Comparison of ENCODE assay signal across 9 mouse cellular contexts in genomic region chr17:35725286-35726232, GRCm38 (mm10). TPM values are rescaled to one million over a fixed set of nuclear protein-coding genes. Genes with fewer than 3 reads are reported as not detected.
DNase-seq lines count a peak whose midpoint lies in the region; ATAC-seq and TF ChIP-seq lines count a peak whose summit lies in the region.
"Had no signal": no experiment of that assay in that cellular context is flagged by ENCODE, and none has a peak within 500 bp of the region (broad histone marks: within the 10 kb centered on the region; RNA-seq: fewer than 3 reads in every experiment).

No protein-coding gene starts in this region.

- ATAC-seq in forebrain, postnatal 0 days: peak; percentile 86
- ATAC-seq in lung, embryonic 15.5 days (ENCODE audit: borderline replicate concordance, extremely low read depth, low FRiP score, low TSS enrichment): peak; percentile 75

- no peak overlapping the region for H3K27ac ChIP-seq in ES-E14 (ENCODE audit: insufficient read depth, low read depth, low read length, poor library complexity, severe bottlenecking)
- no peak overlapping the region for H3K27ac ChIP-seq in cerebellum, adult 2 months (ENCODE audit: insufficient read depth, low read length)
- no peak overlapping the region for H3K27ac ChIP-seq in forebrain, postnatal 0 days (ENCODE audit: low read depth, low read length)
- H3K27ac ChIP-seq in lung, embryonic 15.5 days: peak overlapping the region; percentile 18; the same call in 1 of the 2 replicates

- TF ChIP-seq POLR2A in cerebellum, adult 2 months (IDR thresholded peaks at IDR 0.05; ENCODE audit: borderline replicate concordance, insufficient read depth, low read length): no peak

- peak; percentile 99 for TF ChIP-seq CTCF in cerebellum, adult 2 months (IDR thresholded peaks at IDR 0.05; ENCODE audit: borderline replicate concordance, insufficient read depth, low read depth, low read length)
- peak; percentile 100 for TF ChIP-seq CTCF in forebrain, postnatal 0 days (IDR thresholded peaks at IDR 0.05; ENCODE audit: low read depth)

- in situ Hi-C loops in ES-E14 (cut with MboI; ENCODE audit: low sequenced_read_pairs in 2 of 2, unreplicated experiment in 2 of 2): no loop called here

- H3K9me3 ChIP-seq in ES-E14 (ENCODE audit: control insufficient read depth, insufficient read depth, low read depth, low read length): no peaks in the 10 kb centered on the region
- H3K9me3 ChIP-seq in forebrain, postnatal 0 days (ENCODE audit: low read length): no peaks in the 10 kb centered on the region
- no peaks in the 10 kb centered on the region for H3K9me3 ChIP-seq in lung, embryonic 15.5 days
- H3K9me3 ChIP-seq: megakaryocyte, embryonic 14.5 days had no signal

- H3K27me3 ChIP-seq in cerebellum, adult 2 months (ENCODE audit: control insufficient read depth, insufficient read depth, low read length): no peaks in the 10 kb centered on the region
- H3K27me3 ChIP-seq in forebrain, postnatal 0 days (ENCODE audit: insufficient read depth, low read length): no peaks in the 10 kb centered on the region
- no peaks in the 10 kb centered on the region; the same call in 1 of the 2 replicates for H3K27me3 ChIP-seq in lung, embryonic 15.5 days

- 0 out of 2 replicates have a peak overlapping the region, but pooled peaks have one; percentile 0 for H3K4me2 ChIP-seq in forebrain, postnatal 0 days (ENCODE audit: low read depth)
- peak overlapping the region; percentile 39 for H3K4me2 ChIP-seq in lung, embryonic 15.5 days

- 14% methylated on average over 21 of the region's 21 CpGs for WGBS in cerebellum, adult 2 months
- WGBS in forebrain, postnatal 0 days: 26% methylated on average over 21 of the region's 21 CpGs
- WGBS in lung, embryonic 15.5 days: 19% methylated on average over 21 of the region's 21 CpGs

- peaks cover 10 to 40% of the 10 kb centered on the region in 2 experiments for H3K4me1 ChIP-seq in ES-E14 (ENCODE audit: control insufficient read depth in 2 of 2, insufficient read depth in 2 of 2, low read length in 2 of 2, poor library complexity in 1 of 2)
- no peaks in the 10 kb centered on the region for H3K4me1 ChIP-seq in cerebellum, adult 2 months (ENCODE audit: control insufficient read depth, insufficient read depth, low read length)
- no peaks in the 10 kb centered on the region for H3K4me1 ChIP-seq in forebrain, postnatal 0 days (ENCODE audit: insufficient read depth)
- H3K4me1 ChIP-seq in lung, embryonic 15.5 days: peaks cover 24% of the 10 kb centered on the region

- H3K36me3 ChIP-seq in ES-E14 (ENCODE audit: control insufficient read depth, insufficient read depth, low read length, poor library complexity, severe bottlenecking): no peaks in the 10 kb centered on the region
- no peaks in the 10 kb centered on the region for H3K36me3 ChIP-seq in forebrain, postnatal 0 days (ENCODE audit: insufficient read depth)
- no peaks in the 10 kb centered on the region for H3K36me3 ChIP-seq in lung, embryonic 15.5 days

- H3K9ac ChIP-seq in ES-E14 (ENCODE audit: insufficient read depth, low read depth, low read length, poor library complexity, severe bottlenecking): no peak overlapping the region
- no peak overlapping the region for H3K9ac ChIP-seq in forebrain, postnatal 0 days
- no peak overlapping the region for H3K9ac ChIP-seq in lung, embryonic 15.5 days

- H3K4me3 ChIP-seq in ES-E14 (ENCODE audit: insufficient read depth in 1 of 2, low read depth in 1 of 2, low read length in 2 of 2, poor library complexity in 1 of 2, severe bottlenecking in 1 of 2): no peak overlapping the region
- peak overlapping the region; percentile 11 for H3K4me3 ChIP-seq in cerebellum, adult 2 months (replicated peaks; ENCODE audit: insufficient read depth, low read depth, low read length)
- no peak overlapping the region for H3K4me3 ChIP-seq in forebrain, postnatal 0 days (ENCODE audit: low read depth, low read length)
- H3K4me3 ChIP-seq in lung, embryonic 15.5 days: no peak overlapping the region
- H3K4me3 ChIP-seq: megakaryocyte, embryonic 14.5 days had no signal

- DNase-seq in ES-E14 (ENCODE audit: low read depth, low spot score): peak; percentile 67
- DNase-seq in cerebellum, adult 2 months: peak; percentile 90 to 97
- DNase-seq in forebrain, postnatal 0 days: peak; percentile 92
- DNase-seq in heart, postnatal 4 days: peak; percentile 97
- peak; percentile 80 to 93 for DNase-seq in layer of hippocampus, adult 8-10 months (ENCODE audit: low spot score in 2 of 2)
- DNase-seq in ovary, postnatal 10 days (ENCODE audit: low spot score): peak; percentile 96
- peak; percentile 64 to 88 for DNase-seq in thymus, postnatal 10 days (ENCODE audit: low spot score in 2 of 2)

TF ChIP-seq in ES-E14, 5 proteins besides CTCF, POLR2A, EP300 and RAD21:
- TF ChIP-seq MAFK (IDR thresholded peaks at IDR 0.05; ENCODE audit: insufficient read depth, low read depth, low read length) (peak; percentile 62; the same call in 1 of the 2 replicates), ZC3H11A (IDR thresholded peaks at IDR 0.05; ENCODE audit: borderline replicate concordance, low read depth, low read length) (no peak; the same call in 1 of the 2 replicates), ZNF384 (IDR thresholded peaks at IDR 0.05; ENCODE audit: low read depth, low read length) (peak; percentile 55; the same call in 1 of the 2 replicates)

RNA-seq across cellular contexts. Expression of gene Ddr1, which starts 21.1 kb away (rescaled TPM):
- 46.0 and 78.8 TPM in 2 replicates for total RNA-seq in ES-E14 (2012; rRNA removed)
- polyA plus RNA-seq in cerebellum, adult 2 months (2012; rRNA removed): 76.7 and 76.9 TPM in 2 replicates
- 53.0 and 59.8 TPM in 2 replicates for total RNA-seq in forebrain, postnatal 0 days (2014; rRNA removed)
- polyA plus RNA-seq in forebrain, postnatal 0 days (2015; fragmentation: Nextera tagmentation; extraction: Ambion mirVana): 37.3 and 51.2 TPM in 2 replicates
- total RNA-seq in heart, postnatal 4 days (2021): 100 to 1,000 TPM; 107 to 113 TPM
- 10 to 100 TPM; 58.3 to 84.6 (median 74.1) TPM for total RNA-seq in layer of hippocampus, adult 8-10 months (2022)
- 46.8 and 51.9 TPM in 2 replicates for polyA plus RNA-seq in lung, embryonic 15.5 days (2015; fragmentation: Nextera tagmentation; extraction: Ambion mirVana)

RNA-seq across cellular contexts. Expression of gene Gtf2h4, which starts 52.0 kb away (rescaled TPM):
- total RNA-seq in ES-E14 (2012; rRNA removed): 75.3 and 83.0 TPM in 2 replicates
- polyA plus RNA-seq in cerebellum, adult 2 months (2012; rRNA removed): 30.7 and 34.8 TPM in 2 replicates
- total RNA-seq in forebrain, postnatal 0 days (2014; rRNA removed): 21.2 and 30.9 TPM in 2 replicates
- 20.9 and 22.1 TPM in 2 replicates for polyA plus RNA-seq in forebrain, postnatal 0 days (2015; fragmentation: Nextera tagmentation; extraction: Ambion mirVana)
- 10 to 100 TPM; 19.4 to 20.9 TPM for total RNA-seq in heart, postnatal 4 days (2021)
- 10 to 100 TPM; 28.3 to 35.3 (median 33.2) TPM for total RNA-seq in layer of hippocampus, adult 8-10 months (2022)
- 48.8 and 49.9 TPM in 2 replicates for polyA plus RNA-seq in lung, embryonic 15.5 days (2015; fragmentation: Nextera tagmentation; extraction: Ambion mirVana)

RNA-seq across cellular contexts. Expression of gene Vars2, which starts 58.2 kb away (rescaled TPM):
- total RNA-seq in ES-E14 (2012; rRNA removed): 58.5 and 90.3 TPM in 2 replicates
- 35.5 and 35.9 TPM in 2 replicates for polyA plus RNA-seq in cerebellum, adult 2 months (2012; rRNA removed)
- total RNA-seq in forebrain, postnatal 0 days (2014; rRNA removed): 29.5 and 42.0 TPM in 2 replicates
- 8.5 and 10.4 TPM in 2 replicates for polyA plus RNA-seq in forebrain, postnatal 0 days (2015; fragmentation: Nextera tagmentation; extraction: Ambion mirVana)
- total RNA-seq in heart, postnatal 4 days (2021): 10 to 100 TPM; 29.0 to 29.2 TPM
- 10 to 100 TPM; 28.0 to 44.7 (median 35.4) TPM for total RNA-seq in layer of hippocampus, adult 8-10 months (2022)
- 20.7 and 22.4 TPM in 2 replicates for polyA plus RNA-seq in lung, embryonic 15.5 days (2015; fragmentation: Nextera tagmentation; extraction: Ambion mirVana)
